Mouse (Mus musculus): ENCODE measurements at regions not wholly inside any gene's neighbourhood (a gene's known extent, or its start where the extent isn't known, plus 50 kb on each side); places are given as distances from the start of the nearest gene placed in this dataset.

GRCm38 (mm10) chr15:27409856-27410255 lies 56.6 kb upstream of the Ank start:
- WGBS: 83% methylated on average over 8 of the region's 8 CpGs
- ATAC-seq (replicated peaks; ENCODE audit: low FRiP score): no peak

GRCm38 (mm10) chr15:27412304-27412703 lies 54.2 kb upstream of the Ank start:
- H3K36me3 ChIP-seq (ENCODE audit: control insufficient read depth, insufficient read depth, low read length): no peaks in the 10 kb centered on the region
- 74% methylated on average over 2 of the region's 2 CpGs for WGBS
- H3K9me3 ChIP-seq (ENCODE audit: control insufficient read depth, low read length): no peaks in the 10 kb centered on the region
- ATAC-seq (replicated peaks; ENCODE audit: low FRiP score) (no peak), DNase-seq (ENCODE audit: low spot score) (no peak)
- no peak overlapping the region for H3K27ac ChIP-seq (ENCODE audit: low read depth, low read length)
- H3K9ac ChIP-seq (ENCODE audit: low read depth, low read length): no peak overlapping the region
- H3K27me3 ChIP-seq (replicated peaks; ENCODE audit: control insufficient read depth, insufficient read depth, low read length): no peaks in the 10 kb centered on the region
- no peak overlapping the region for H3K4me2 ChIP-seq
- no peak overlapping the region for H3K4me3 ChIP-seq (ENCODE audit: low read depth, low read length)
- H3K4me1 ChIP-seq (replicated peaks; ENCODE audit: control insufficient read depth, insufficient read depth, low read length): no peaks in the 10 kb centered on the region

More at GRCm38 (mm10) chr15:27409856-27410255, 56.6 kb upstream of the Ank start:
- Histone ChIP-seq H3K27ac (ENCODE audit: low read depth, low read length) (no peak overlapping the region), H3K27me3 (replicated peaks; ENCODE audit: control insufficient read depth, insufficient read depth, low read length) (no peaks in the 10 kb centered on the region), H3K4me1 (replicated peaks; ENCODE audit: control insufficient read depth, insufficient read depth, low read length) (no peaks in the 10 kb centered on the region), H3K36me3 (ENCODE audit: control insufficient read depth, insufficient read depth, low read length) (no peaks in the 10 kb centered on the region), H3K4me2 (no peak overlapping the region), H3K9me3 (ENCODE audit: control insufficient read depth, low read length) (no peaks in the 10 kb centered on the region), H3K9ac (ENCODE audit: low read depth, low read length) (no peak overlapping the region), H3K4me3 (ENCODE audit: low read depth, low read length) (no peak overlapping the region)
- DNase-seq (ENCODE audit: low spot score): no peak

- ATAC-seq (replicated peaks; ENCODE audit: low FRiP score) (no peak), DNase-seq (ENCODE audit: low spot score) (no peak)
- Histone ChIP-seq H3K27ac (ENCODE audit: low read depth, low read length) (no peak overlapping the region), H3K36me3 (ENCODE audit: control insufficient read depth, insufficient read depth, low read length) (no peaks in the 10 kb centered on the region), H3K27me3 (replicated peaks; ENCODE audit: control insufficient read depth, insufficient read depth, low read length) (no peaks in the 10 kb centered on the region), H3K4me3 (ENCODE audit: low read depth, low read length) (no peak overlapping the region), H3K9me3 (ENCODE audit: control insufficient read depth, low read length) (no peaks in the 10 kb centered on the region), H3K4me1 (replicated peaks; ENCODE audit: control insufficient read depth, insufficient read depth, low read length) (no peaks in the 10 kb centered on the region), H3K4me2 (no peak overlapping the region), H3K9ac (ENCODE audit: low read depth, low read length) (no peak overlapping the region)
- 59% methylated on average over 1 of the region's 1 CpGs for WGBS
These were observed 53.7 kb upstream of the Ank start for GRCm38 (mm10) chr15:27412761-27413160.

GRCm38 (mm10) chr15:27413486-27413885 lies 53.0 kb upstream of the Ank start:
- Histone ChIP-seq H3K36me3 (ENCODE audit: control insufficient read depth, insufficient read depth, low read length) (no peaks in the 10 kb centered on the region), H3K27ac (ENCODE audit: low read depth, low read length) (no peak overlapping the region), H3K4me2 (no peak overlapping the region), H3K9me3 (ENCODE audit: control insufficient read depth, low read length) (no peaks in the 10 kb centered on the region), H3K4me3 (ENCODE audit: low read depth, low read length) (no peak overlapping the region), H3K27me3 (replicated peaks; ENCODE audit: control insufficient read depth, insufficient read depth, low read length) (no peaks in the 10 kb centered on the region), H3K4me1 (replicated peaks; ENCODE audit: control insufficient read depth, insufficient read depth, low read length) (no peaks in the 10 kb centered on the region), H3K9ac (ENCODE audit: low read depth, low read length) (no peak overlapping the region)
- DNase-seq (ENCODE audit: low spot score) (no peak), ATAC-seq (replicated peaks; ENCODE audit: low FRiP score) (no peak)
- 81% methylated on average over 7 of the region's 7 CpGs for WGBS

- H3K4me3 ChIP-seq (ENCODE audit: low read depth, low read length): no peak overlapping the region
- 73% methylated on average over 7 of the region's 7 CpGs for WGBS
- ATAC-seq (replicated peaks; ENCODE audit: low FRiP score) (no peak), DNase-seq (ENCODE audit: low spot score) (no peak)
- H3K9ac ChIP-seq (ENCODE audit: low read depth, low read length): no peak overlapping the region
- H3K4me2 ChIP-seq: no peak overlapping the region
- no peaks in the 10 kb centered on the region for H3K36me3 ChIP-seq (ENCODE audit: control insufficient read depth, insufficient read depth, low read length)
- no peaks in the 10 kb centered on the region for H3K9me3 ChIP-seq (ENCODE audit: control insufficient read depth, low read length)
- H3K4me1 ChIP-seq (replicated peaks; ENCODE audit: control insufficient read depth, insufficient read depth, low read length): no peaks in the 10 kb centered on the region
- no peak overlapping the region for H3K27ac ChIP-seq (ENCODE audit: low read depth, low read length)
- H3K27me3 ChIP-seq (replicated peaks; ENCODE audit: control insufficient read depth, insufficient read depth, low read length): no peaks in the 10 kb centered on the region
These were observed 51.7 kb upstream of the Ank start for GRCm38 (mm10) chr15:27414819-27415218.
